Mouse (Mus musculus): ENCODE measurements around the gene Adap2.
A peak's percentile ranks its signal among the peaks of the same experiment; 100 is the strongest.
"Not testable (repeated sequence)": the region's sequence is repeated elsewhere in the genome, so short reads cannot be mapped to it uniquely, and the experiment has no call there.

Gene Adap2

DNA sequence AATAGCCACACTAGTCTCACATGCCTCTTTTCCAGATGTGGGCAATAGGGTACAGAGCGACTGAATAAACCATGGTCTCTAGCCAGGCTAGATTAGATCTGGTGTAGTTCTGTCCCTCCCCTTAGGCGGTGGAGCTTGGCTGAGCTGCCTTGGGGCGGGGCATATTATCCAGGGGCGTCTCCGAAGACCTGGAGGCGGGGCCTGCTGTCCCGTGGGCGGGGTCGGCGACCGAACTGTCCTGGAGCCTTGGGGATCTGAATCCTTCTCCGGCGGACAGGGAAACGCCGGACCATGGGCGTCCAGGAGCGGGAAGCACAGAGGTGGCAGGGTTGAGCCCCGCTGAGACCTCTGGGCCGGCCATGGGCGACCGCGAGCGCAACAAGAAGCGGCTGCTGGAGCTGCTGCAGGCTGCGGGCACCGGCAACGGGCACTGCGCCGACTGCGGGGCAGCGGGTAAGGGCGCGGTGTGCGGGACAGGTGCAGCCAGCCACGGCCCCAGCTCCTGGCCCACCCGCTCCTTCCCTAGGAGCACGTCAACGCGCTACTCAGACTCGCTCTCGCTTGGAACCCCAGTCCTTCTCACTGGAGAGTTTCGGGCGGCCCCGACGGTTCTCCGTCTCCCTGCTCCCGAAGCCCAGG, at the start of gene Adap2:
Gene Adap2, plus strand, starts transcription at position 249 of the 639 bp plus-strand sequence.
- DNase-seq: peak; percentile 94 to 97

- no peak for DNase-seq
Measured at GRCm38 (mm10) chr11:80104407-80104806, 49.5 kb upstream of the Adap2 start.

DNA sequence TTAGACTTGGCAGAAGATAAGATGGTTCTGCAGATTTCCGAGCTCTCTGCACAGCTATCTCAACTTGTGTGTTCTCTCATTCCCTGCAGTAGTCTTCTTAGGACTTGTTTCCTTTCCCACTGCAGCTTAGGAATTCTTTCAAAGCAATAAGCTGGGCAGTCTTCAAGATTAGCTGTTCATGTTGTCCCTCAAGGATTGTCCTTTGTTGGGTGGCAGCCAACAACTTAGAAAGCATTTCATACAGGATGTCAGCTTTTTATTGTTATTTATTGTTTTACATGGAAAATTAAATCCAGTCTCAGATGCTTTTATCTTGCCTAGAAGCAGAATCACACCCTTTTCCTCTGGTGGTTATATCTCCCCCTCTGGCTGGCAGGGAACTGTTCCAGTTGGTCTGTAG, 37.5 kb upstream of the Adap2 start:
- peak in 1 of 2 experiments; percentile 9 for DNase-seq

GRCm38 (mm10) chr11:80132050-80132449, 21.9 kb upstream of the Adap2 start:
- no peak for DNase-seq

DNA sequence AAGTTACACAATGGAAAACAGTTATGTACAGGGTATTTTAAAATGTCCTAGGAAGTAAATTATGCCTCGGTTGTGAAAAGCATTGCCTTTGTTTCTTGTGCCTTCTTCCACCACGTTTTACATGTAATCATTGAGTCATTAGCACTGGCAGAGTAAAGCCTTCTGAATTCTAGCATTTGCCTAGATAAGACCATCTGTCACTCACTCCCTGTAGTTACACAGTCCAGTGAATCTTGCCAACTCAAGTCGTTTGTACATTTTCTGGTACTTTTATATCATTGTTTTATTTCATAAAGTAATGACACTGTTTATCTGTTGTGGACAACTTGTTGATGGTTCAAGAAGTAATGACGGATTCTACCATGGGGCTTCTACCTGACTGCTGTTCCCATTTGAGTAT, 19.2 kb upstream of the Adap2 start:
- no peak for DNase-seq

DNA sequence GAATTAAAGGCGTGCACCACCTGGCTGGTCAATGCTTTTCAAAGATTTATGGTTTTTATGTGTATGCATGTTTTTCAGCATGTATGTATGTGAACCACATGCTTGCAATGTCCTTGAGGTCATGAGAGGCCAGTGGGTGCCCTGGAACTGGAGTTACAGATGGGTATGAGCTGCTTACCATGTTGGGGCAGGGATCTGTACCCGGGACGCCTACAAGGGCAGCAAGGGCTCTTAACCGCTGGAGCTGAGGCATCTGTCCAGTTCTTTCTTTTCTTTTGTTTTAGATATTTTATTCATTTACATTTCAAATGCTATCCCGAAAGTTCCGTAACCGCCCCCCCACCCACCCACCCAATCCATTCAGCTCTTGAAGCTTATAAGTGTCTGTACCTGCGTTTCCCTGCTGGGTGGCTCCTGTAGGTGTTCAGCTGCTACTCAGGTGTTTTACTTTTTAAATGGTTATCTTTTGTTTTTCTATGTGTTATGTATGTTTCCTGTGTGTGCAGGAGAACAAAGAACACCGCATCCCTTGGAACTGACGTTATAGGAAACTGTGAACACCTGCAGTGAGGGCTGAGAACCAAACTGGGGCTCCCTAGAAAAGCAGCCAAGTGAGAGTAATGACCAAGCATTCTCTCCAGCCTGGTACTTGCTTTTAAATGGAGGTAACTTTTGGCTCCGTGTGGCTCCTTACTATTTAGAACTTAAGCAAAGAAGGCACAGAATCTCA, 17.8 kb upstream of the Adap2 start:
- no peak for DNase-seq

- no peak for DNase-seq
Measured at GRCm38 (mm10) chr11:80136786-80137185, 17.1 kb upstream of the Adap2 start.

DNA sequence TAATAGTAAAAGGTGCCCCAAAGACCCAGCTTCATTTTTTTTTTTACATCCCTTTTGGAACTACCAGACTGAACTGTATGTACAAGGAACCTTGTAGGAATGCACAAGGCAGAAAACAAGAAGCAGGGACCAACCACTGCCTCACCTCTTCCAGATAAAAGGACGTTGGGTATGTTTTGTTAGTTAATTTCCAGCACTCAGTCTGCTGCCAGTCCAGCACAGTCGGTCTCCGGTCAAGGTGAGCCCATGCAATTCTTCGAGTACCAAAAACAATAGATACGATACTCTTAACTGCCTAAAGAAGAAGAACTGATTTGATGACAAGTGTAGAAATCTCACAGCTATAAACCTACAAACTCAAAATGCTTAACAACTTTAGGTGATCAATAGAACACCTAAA, 16.1 kb upstream of the Adap2 start:
- DNase-seq: no peak

DNA sequence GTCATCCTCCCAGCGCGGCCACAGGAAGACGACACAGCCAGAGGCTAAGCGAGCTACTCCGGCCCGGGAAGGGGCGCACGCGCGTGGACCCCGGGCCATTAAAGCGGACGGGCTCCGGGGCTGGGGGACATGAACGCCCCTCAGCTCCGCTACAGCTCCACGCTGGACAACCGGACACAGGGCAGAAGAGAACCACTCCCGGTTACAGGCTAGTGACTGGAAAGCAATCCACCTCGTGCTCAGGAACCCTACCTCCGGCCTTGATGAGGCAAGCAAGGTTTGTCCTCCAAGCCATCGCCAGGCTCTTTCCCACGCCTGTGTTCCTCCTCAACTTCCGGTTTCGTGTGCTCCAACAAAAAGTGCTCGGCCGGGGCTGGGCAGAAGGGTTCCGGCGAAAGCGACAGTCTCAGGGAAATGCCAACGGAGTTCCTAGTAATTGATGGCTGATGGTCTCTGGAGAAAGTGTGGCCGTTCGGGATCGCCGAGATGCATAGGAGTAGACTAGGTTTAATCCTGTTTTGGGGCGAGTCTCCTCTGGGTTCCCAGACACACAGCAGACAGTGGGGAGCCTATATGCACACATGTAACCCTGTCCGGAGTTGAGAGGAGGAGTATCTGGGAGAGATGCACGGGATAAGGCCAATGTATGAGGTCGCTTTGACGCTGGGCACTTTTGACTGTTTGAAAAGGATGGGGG, 11.9 kb upstream of the Adap2 start, which contains the start of gene Tefm:
Gene Tefm, minus strand, starts transcription at position 351 of the 697 bp plus-strand sequence.
- peak; percentile 72 to 85 for DNase-seq

- no peak for DNase-seq
Measured at GRCm38 (mm10) chr11:80142872-80143271, 11.0 kb upstream of the Adap2 start.

DNA sequence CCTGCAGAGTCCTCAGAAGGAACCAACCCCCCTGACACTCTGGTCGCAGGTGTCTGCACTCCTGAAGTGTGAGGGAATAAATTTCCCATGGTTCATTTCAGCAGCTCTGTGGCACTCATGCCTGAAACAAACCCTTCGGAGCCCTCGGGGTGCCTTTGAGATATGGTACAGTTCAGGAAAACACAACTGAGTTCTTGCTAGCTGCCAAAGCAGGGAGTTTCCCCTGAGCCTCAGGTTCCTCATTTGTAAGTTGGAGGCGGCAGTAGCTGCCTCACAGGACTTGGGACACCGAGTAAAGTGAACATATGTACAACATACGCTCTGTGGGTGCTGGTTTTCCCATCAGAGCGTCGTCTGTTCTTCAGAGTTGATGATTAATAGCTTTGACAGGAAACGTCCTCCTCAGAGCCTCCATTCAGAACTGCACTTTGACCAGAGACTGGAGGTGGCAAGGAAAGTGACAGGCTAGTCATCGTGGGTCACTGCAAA, 8.1 kb upstream of the Adap2 start:
- peak; percentile 58 to 65 for DNase-seq

- DNase-seq: no peak
Measured at GRCm38 (mm10) chr11:80147748-80148147, 6.2 kb upstream of the Adap2 start.

- DNase-seq: peak in 1 of 2 experiments; percentile 59
Measured at GRCm38 (mm10) chr11:80148313-80148712, 5.6 kb upstream of the Adap2 start.

GRCm38 (mm10) chr11:80148974-80149373, 4.9 kb upstream of the Adap2 start:
- DNase-seq: not testable (repeated sequence)

GRCm38 (mm10) chr11:80149412-80150023, 4.4 kb upstream of the Adap2 start:
- DNase-seq: no peak

- DNase-seq: no peak
Measured at GRCm38 (mm10) chr11:80150566-80150965, 3.3 kb upstream of the Adap2 start.

DNA sequence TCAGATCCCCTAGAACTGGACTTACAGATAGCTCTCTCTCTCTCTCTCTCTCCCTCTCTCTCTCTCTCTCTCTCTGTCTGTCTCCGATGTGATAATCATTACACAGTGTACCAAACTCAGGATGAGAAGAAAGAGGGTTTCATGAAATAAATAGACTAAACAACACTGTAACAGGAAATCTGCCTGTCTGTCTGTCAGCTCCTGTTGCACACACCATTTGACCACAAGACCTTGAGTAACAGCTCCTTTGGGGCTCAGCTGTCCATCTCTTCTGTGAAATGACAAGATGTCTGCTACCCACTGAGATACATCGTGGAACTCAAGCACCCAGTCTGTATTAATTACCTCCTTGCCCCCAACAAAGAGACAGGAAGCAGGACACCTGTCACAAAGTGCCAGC, 2.4 kb upstream of the Adap2 start:
- no peak for DNase-seq

DNA sequence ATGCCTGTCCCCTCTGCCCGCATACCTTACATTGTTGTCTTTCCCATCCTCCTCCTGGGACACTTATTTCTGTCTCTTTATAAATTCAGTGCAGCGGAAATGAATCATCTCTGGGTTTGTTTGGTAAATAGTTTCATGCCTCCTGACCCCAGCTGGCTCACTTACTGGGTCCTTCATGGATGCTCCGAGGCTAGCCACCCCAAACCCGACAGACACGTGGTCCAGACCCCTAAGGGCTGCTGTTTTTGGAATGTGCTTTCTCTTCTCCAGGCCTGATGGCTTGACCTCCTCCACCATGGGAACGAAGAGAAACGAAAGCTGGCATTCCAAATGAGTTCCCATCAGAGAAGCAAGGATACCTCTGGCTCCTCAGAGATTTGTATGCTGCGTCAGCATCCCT, 1.5 kb upstream of the Adap2 start:
- DNase-seq: peak in 1 of 2 experiments; percentile 41

DNA sequence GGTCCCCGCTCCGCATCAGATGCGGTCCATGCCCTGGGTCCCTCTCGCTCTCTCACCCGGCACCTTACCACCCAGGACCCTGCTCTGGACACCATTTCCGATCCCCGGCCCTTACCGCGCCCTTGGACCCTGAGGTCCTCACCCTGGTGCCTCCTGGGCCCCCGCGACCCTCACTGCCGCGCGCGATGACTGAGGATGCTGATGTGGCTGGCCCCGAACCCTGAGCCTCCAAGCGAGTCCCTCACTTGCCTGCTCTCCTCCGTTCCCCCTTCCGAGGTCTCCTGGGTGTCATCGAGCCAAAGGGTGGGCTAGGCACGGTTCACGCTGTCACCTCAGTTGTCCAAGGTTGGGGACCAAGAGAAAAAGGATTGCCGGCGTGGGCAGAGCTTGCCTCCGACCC, 596 bp downstream of the Adap2 start:
- no peak for DNase-seq

DNA sequence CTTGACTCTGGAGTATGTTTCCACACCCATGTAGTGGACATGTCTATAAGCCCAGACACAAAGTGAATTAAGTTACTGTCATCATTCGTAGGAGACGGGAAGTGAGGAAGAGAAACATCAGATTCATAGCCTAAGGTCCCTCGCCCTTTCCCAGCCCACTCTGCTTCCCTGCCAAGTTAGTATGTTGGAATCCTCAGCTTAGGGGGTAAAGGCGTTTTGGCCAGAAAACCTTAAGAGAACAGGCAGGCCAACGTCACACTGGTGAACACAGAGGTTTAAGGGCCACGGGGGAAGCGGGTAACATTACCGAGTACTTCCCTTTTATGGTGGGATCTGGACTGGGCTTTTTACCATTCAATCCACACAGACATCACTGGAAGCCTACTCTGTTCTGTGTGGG, 1.6 kb downstream of the Adap2 start:
- DNase-seq: no peak

DNA sequence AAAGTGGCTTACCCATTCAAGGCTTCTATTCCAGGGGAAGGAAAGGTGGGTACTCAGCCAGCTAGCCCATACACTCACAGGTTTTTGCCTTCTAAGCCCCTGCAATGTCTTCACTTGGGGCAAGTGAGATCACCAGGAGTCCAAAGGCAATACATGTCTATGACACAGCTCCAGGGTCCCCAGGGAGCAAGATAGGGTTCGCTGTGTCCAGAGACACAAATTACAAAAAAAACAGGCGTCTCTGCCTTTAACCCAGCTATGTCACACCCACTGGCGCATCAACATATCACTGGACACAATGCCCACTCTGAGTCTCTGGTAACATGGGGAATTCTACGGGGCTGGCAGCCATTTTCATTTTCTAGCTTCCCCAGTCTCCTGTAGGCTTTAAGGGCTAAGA, 2.1 kb downstream of the Adap2 start:
- DNase-seq: no peak

- no peak for DNase-seq
Measured at GRCm38 (mm10) chr11:80156841-80157240, 2.9 kb downstream of the Adap2 start.

DNA sequence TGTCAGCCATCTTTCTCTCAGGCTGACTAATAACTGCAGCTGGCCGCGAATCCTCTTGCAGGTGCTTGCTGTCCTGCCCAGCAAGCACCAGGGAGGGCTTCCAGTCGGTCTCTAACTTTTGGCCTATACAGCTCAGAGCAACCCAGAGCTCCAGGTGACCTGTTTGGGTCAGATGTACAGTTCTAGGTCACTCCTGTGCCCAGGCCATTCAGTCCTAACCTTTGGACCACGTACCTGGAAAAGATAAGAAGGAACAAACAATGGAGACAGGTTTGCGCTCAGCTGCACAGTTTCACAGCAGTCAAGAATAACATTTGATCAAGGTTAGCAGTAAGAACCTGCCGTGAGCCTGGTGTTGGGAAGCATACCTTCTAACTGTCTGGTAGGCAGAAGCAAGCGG, 5.1 kb downstream of the Adap2 start:
- DNase-seq: no peak

Data from kidney, adult 8-10 months (tissue).